Mouse (Mus musculus) CD4-positive helper T cell, adult 2 months (primary cell): ENCODE measurements around the gene Irx5.

ENCODE experiments used
- DNase-seq: peaks from one replicate; pipeline ENCODE4 v3.0.0-alpha.2; 2012; ENCODE audit warnings: low read depth, missing footprints, low spot score

Irx5 gene

GRCm38 (mm10) chr8:92360083-92360861, 2.8 kb downstream of the Irx5 start:
- no peak for DNase-seq

GRCm38 (mm10) chr8:92361546-92362351, 4.3 kb downstream of the Irx5 start:
- no peak for DNase-seq

- DNase-seq = no peak
Observed at GRCm38 (mm10) chr8:92362396-92363115, 5.1 kb downstream of the Irx5 start.

- no peak for DNase-seq
Observed at GRCm38 (mm10) chr8:92363217-92364147, 6.1 kb downstream of the Irx5 start.

GRCm38 (mm10) chr8:92364148-92364775, 6.8 kb downstream of the Irx5 start:
- DNase-seq = peak; percentile 59

- no peak for DNase-seq
Observed at GRCm38 (mm10) chr8:92364776-92365240, 7.4 kb downstream of the Irx5 start.

GRCm38 (mm10) chr8:92365241-92365943, 8.0 kb downstream of the Irx5 start:
- no peak for DNase-seq

GRCm38 (mm10) chr8:92365944-92366735, 8.7 kb downstream of the Irx5 start:
- no peak for DNase-seq

GRCm38 (mm10) chr8:92366736-92367267, 9.4 kb downstream of the Irx5 start:
- no peak for DNase-seq

GRCm38 (mm10) chr8:92379524-92379923, 22.1 kb downstream of the Irx5 start:
- no peak for DNase-seq

- DNase-seq = no peak
Observed at GRCm38 (mm10) chr8:92380571-92380970, 23.1 kb downstream of the Irx5 start.

- no peak for DNase-seq
Observed at GRCm38 (mm10) chr8:92387893-92388292, 30.5 kb downstream of the Irx5 start.

- DNase-seq = no peak
Observed at GRCm38 (mm10) chr8:92404218-92404617, 46.8 kb downstream of the Irx5 start.

- no peak for DNase-seq
Observed at GRCm38 (mm10) chr8:92408092-92408491, 50.7 kb downstream of the Irx5 start.

GRCm38 (mm10) chr8:92413583-92413982, 56.2 kb downstream of the Irx5 start:
- DNase-seq = no peak

GRCm38 (mm10) chr8:92420666-92421065, 63.2 kb downstream of the Irx5 start:
- no peak for DNase-seq
